Mouse (Mus musculus) heart, embryonic 10.5 days (tissue): Measurements from ENCODE around the gene Sdsl. TPM values are rescaled to one million over a fixed set of nuclear protein-coding genes. Genes with fewer than 3 reads are reported as not detected.
A peak's percentile ranks its signal among the peaks of the same experiment; 100 is the strongest.
"Not testable (repeated sequence)": the region's sequence is repeated elsewhere in the genome, so short reads cannot be mapped to it uniquely, and the experiment has no call there.

Source experiments
- DNase-seq: peaks from one replicate; pipeline ENCODE4 v3.0.0-alpha.2; 2017; ENCODE audit warnings: low spot score
- H3K27ac ChIP-seq: fragments of 300-500 bp; sonication (generic); 2 replicates; pipeline ENCODE4 v1.5.1; 2016; ENCODE audit warnings: mild to moderate bottlenecking
- H3K27me3 ChIP-seq: fragments of 300-500 bp; sonication (generic); 2 replicates; pipeline ENCODE4 v1.6.1; 2016; ENCODE audit warnings: mild to moderate bottlenecking; ENCODE audit not compliant: poor library complexity, insufficient read depth, severe bottlenecking
- H3K36me3 ChIP-seq: fragments of 300-500 bp; sonication (generic); 2 replicates; pipeline ENCODE4 v1.6.1; 2016; ENCODE audit warnings: mild to moderate bottlenecking, moderate library complexity
- H3K4me1 ChIP-seq: fragments of 300-500 bp; sonication (generic); 2 replicates; pipeline ENCODE4 v1.6.1; 2016; ENCODE audit warnings: mild to moderate bottlenecking
- H3K4me3 ChIP-seq: fragments of 300-500 bp; sonication (generic); 2 replicates; pipeline ENCODE4 v1.5.1; 2016; ENCODE audit warnings: mild to moderate bottlenecking, moderate library complexity
- H3K9me3 ChIP-seq: fragments of 300-500 bp; sonication (generic); 2 replicates; pipeline ENCODE4 v1.6.1; 2016; ENCODE audit warnings: mild to moderate bottlenecking, moderate library complexity
- WGBS: fragments of 180-500 bp; shearing (Covaris S2); methylation state at CpG from one replicate; pipeline ENCODE4 v1.1.7; 2016; 5-methylcytosine and 5-hydroxymethylcytosine counted together
- polyA plus RNA-seq: library from polyadenylated mRNA; unstranded; fragments of >200 nt; fragmentation: Nextera tagmentation; extraction: Ambion mirVana; gene quantifications from 2 replicates; pipeline ENCODE4 v1.2.1, GENCODE M21; 2016

The Sdsl gene
- polyA plus RNA-seq, 1 experiment from 2014 or later = 7.5 TPM

DNA sequence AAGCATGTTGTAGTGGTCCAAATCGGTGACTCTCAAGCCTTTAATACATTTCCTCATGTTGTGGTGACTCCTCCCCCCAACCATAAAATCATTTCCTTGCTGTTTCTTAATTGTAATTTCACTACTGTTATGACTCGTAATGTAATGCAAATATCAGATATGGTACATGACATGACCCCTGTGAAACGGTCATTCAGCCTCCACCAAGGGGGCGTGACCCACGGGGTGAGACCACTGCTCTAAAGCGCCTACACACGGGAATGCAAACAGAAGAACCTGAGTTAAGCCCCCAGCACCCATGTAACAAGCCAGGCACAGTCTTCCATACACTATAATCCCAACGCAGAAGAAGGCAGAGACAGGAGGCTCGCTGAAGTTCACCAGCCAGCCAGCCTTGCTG is 33.2 kb upstream of the Sdsl start:
- WGBS = 65% methylated on average over 9 of the region's 9 CpGs
- no peaks in the 10 kb centered on the region; the same call in 1 of the 2 replicates for H3K9me3 ChIP-seq
- H3K27me3 ChIP-seq = no peaks in the 10 kb centered on the region
- DNase-seq = no peak
- no peak overlapping the region for H3K4me3 ChIP-seq
- no peaks in the 10 kb centered on the region for H3K36me3 ChIP-seq
- H3K27ac ChIP-seq = peak overlapping the region; percentile 59; the same call in 1 of the 2 replicates
- peaks cover 33% of the 10 kb centered on the region for H3K4me1 ChIP-seq

GRCm38 (mm10) chr5:120505368-120505767 is 32.8 kb upstream of the Sdsl start:
- Histone ChIP-seq H3K4me1 (peaks cover 30% of the 10 kb centered on the region), H3K27ac (peak overlapping the region; percentile 59; the same call in 1 of the 2 replicates), H3K27me3 (no peaks in the 10 kb centered on the region), H3K36me3 (no peaks in the 10 kb centered on the region), H3K9me3 (no peaks in the 10 kb centered on the region; the same call in 1 of the 2 replicates), H3K4me3 (peak overlapping the region; percentile 22; the same call in 1 of the 2 replicates)
- WGBS = 26% methylated on average over 16 of the region's 16 CpGs
- DNase-seq = peak; percentile 88

GRCm38 (mm10) chr5:120503144-120503795 is 30.7 kb upstream of the Sdsl start, which contains the start of gene Plbd2:
Plbd2 (minus strand) TSS chr5:120503625.
- Histone ChIP-seq H3K27me3 (no peaks in the 10 kb centered on the region), H3K4me1 (peaks cover 24% of the 10 kb centered on the region), H3K36me3 (0 out of 2 replicates have a peak, but pooled peaks cover 2% of the 10 kb centered on the region), H3K9me3 (no peaks in the 10 kb centered on the region), H3K27ac (peak within 1 kb of the TSS; percentile 91), H3K4me3 (peak within 1 kb of the TSS; percentile 96)
- peak; percentile 96 for DNase-seq
- WGBS = under 1% methylated on average over 55 of the region's 55 CpGs

- 5% methylated on average over 12 of the region's 12 CpGs for WGBS
- H3K4me3 ChIP-seq = peak overlapping the region; percentile 96
- peaks cover 24% of the 10 kb centered on the region for H3K4me1 ChIP-seq
- H3K27me3 ChIP-seq = no peaks in the 10 kb centered on the region
- H3K27ac ChIP-seq = peak overlapping the region; percentile 91
- H3K9me3 ChIP-seq = no peaks in the 10 kb centered on the region
- 0 out of 2 replicates have a peak, but pooled peaks cover 2% of the 10 kb centered on the region for H3K36me3 ChIP-seq
- no peak for DNase-seq
Measured at GRCm38 (mm10) chr5:120502675-120503143, 30.1 kb upstream of the Sdsl start.

DNA sequence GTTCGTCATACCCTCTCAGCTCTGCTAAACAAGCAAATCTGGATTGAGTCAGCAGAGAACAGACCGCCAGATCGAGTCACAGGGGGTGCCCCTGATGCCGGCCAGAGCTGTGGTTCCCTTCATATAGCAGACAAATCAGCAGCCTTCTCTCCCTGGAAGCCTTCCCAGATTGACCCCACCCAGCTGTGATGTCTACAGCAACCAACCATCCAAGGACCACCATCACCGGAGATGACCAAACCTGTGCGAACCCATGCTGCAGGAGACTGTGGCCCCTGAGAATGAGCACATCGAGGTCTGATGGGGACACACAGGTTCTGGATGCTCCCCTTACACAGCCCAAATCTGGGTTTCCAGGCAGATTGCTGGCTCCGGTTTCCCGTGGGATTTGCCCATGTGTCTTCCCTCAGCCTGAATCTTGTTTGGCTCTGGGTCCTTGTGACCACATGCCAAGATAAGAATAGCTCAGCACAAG is 29.6 kb upstream of the Sdsl start:
- Histone ChIP-seq H3K36me3 (peaks cover 5% of the 10 kb centered on the region; the same call in 1 of the 2 replicates), H3K4me1 (peaks cover 24% of the 10 kb centered on the region), H3K9me3 (no peaks in the 10 kb centered on the region), H3K27ac (no peak overlapping the region), H3K27me3 (no peaks in the 10 kb centered on the region), H3K4me3 (peak overlapping the region; percentile 96)
- no peak for DNase-seq
- WGBS = 61% methylated on average over 9 of the region's 9 CpGs

DNA sequence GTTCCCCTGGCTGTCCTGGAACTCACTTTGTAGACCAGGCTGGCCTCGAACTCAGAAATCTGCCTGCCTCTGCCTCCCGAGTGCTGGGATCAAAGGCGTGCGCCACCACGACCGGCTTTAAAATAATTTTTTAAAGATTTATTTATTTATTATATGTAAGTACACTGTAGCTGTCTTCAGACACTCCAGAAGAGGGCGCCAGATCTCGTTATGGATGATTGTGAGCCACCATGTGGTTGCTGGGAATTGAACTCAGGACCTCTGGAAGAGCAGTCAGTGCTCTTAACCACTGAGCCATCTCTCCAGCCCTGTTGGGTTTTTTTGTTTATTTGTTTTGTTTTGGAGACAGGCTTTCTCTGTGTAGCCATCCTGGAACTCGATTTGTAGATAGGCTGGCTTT is 28.0 kb upstream of the Sdsl start:
- peaks cover 21% of the 10 kb centered on the region for H3K4me1 ChIP-seq
- not testable (repeated sequence) for DNase-seq, H3K27me3 ChIP-seq, H3K4me3 ChIP-seq, H3K9me3 ChIP-seq, H3K27ac ChIP-seq
- H3K36me3 ChIP-seq = peaks cover 16% of the 10 kb centered on the region
- WGBS = 83% methylated on average over 9 of the region's 9 CpGs

GRCm38 (mm10) chr5:120499202-120499601 is 26.6 kb upstream of the Sdsl start:
- H3K27me3 ChIP-seq = no peaks in the 10 kb centered on the region
- H3K9me3 ChIP-seq = no peaks in the 10 kb centered on the region
- H3K36me3 ChIP-seq = peaks cover 30% of the 10 kb centered on the region
- WGBS = 76% methylated on average over 4 of the region's 4 CpGs
- H3K4me1 ChIP-seq = peaks cover 20% of the 10 kb centered on the region
- DNase-seq = no peak
- no peak overlapping the region for H3K27ac ChIP-seq
- H3K4me3 ChIP-seq = no peak overlapping the region

GRCm38 (mm10) chr5:120497071-120497470 is 24.5 kb upstream of the Sdsl start:
- DNase-seq = no peak
- H3K36me3 ChIP-seq = peaks cover 51% of the 10 kb centered on the region
- H3K9me3 ChIP-seq = no peaks in the 10 kb centered on the region
- no peak overlapping the region for H3K4me3 ChIP-seq
- no peak overlapping the region for H3K27ac ChIP-seq
- peaks cover 10% of the 10 kb centered on the region for H3K4me1 ChIP-seq
- WGBS = 81% methylated on average over 3 of the region's 3 CpGs
- H3K27me3 ChIP-seq = no peaks in the 10 kb centered on the region

- no peak overlapping the region for H3K4me3 ChIP-seq
- no peaks in the 10 kb centered on the region for H3K27me3 ChIP-seq
- peaks cover 12% of the 10 kb centered on the region for H3K4me1 ChIP-seq
- peaks cover 53% of the 10 kb centered on the region for H3K36me3 ChIP-seq
- WGBS = 87% methylated on average over 13 of the region's 13 CpGs
- H3K27ac ChIP-seq = 0 out of 2 replicates have a peak overlapping the region, but pooled peaks have one; percentile 50
- DNase-seq = no peak
- H3K9me3 ChIP-seq = no peaks in the 10 kb centered on the region
Measured at GRCm38 (mm10) chr5:120495703-120496226, 23.2 kb upstream of the Sdsl start.

DNA sequence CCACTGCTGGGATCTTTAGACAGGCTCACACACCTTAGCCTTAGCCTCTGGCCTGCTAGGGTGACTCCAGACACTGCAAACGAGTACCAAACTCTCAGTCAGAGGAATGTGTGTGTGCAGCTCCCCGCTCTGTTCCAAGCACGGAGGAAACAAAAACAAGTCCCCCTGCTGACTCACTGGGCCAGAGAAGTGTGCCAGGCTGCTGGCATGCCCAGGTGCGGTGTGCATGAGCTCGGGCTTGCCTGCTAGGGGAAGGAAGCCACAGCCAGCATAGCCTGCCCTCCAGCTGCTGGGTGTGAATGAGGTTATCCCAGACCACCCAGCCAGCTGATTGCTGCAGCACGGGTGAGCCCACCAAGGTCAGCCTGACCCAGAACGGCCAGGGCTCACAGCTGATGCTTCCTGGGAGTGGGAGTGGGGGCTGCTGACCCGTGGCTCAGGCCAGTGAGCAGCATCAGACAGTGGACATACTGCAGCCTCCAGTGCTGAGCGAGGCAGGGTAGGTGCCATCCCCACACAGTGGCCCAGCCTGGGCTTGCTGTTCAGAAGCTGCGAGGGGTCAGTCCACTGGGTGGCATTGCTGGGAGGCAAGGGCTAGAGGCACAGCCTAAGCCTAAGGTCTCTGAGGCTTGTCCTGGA is 22.6 kb upstream of the Sdsl start:
- Histone ChIP-seq H3K27ac (peak overlapping the region; percentile 50; the same call in 1 of the 2 replicates), H3K27me3 (no peaks in the 10 kb centered on the region), H3K9me3 (no peaks in the 10 kb centered on the region), H3K36me3 (peaks cover 56% of the 10 kb centered on the region), H3K4me3 (no peak overlapping the region), H3K4me1 (peaks cover 17% of the 10 kb centered on the region)
- WGBS = 67% methylated on average over 10 of the region's 10 CpGs
- DNase-seq = no peak

DNA sequence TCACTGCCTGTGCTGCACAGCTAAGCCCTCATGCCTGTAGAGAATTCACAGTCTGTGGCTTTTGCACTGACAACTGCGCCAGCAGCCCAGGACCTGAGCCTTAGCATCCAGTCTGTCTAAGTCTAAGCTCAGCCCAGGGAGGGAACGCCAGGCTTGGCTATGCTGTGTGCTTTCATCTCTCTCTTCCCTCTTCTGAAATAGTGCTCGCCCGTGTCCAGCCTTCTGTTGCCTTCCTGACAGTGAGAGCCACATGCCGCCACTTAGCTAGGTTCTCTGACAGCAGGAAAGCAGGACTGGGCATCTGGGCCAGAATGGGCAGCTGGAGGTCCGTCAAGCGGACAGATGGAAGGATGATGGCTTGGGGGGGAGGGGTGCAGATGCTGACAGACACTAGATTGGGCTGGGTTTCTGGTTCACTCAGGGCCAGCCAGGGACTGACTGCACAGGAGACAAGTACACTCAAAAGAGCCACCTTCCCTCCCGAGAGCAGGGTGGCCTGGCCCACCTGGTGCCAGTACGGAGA is 21.3 kb upstream of the Sdsl start:
- DNase-seq = no peak
- Histone ChIP-seq H3K9me3 (no peaks in the 10 kb centered on the region), H3K27me3 (no peaks in the 10 kb centered on the region), H3K36me3 (peaks cover 58% of the 10 kb centered on the region), H3K4me1 (peaks cover 17% of the 10 kb centered on the region), H3K4me3 (no peak overlapping the region), H3K27ac (no peak overlapping the region)
- 87% methylated on average over 9 of the region's 9 CpGs for WGBS

GRCm38 (mm10) chr5:120493440-120493839 is 20.8 kb upstream of the Sdsl start:
- Histone ChIP-seq H3K4me1 (peaks cover 17% of the 10 kb centered on the region), H3K27me3 (no peaks in the 10 kb centered on the region), H3K36me3 (peaks cover 58% of the 10 kb centered on the region), H3K9me3 (no peaks in the 10 kb centered on the region), H3K4me3 (no peak overlapping the region), H3K27ac (no peak overlapping the region)
- no peak for DNase-seq
- 89% methylated on average over 6 of the region's 6 CpGs for WGBS

DNA sequence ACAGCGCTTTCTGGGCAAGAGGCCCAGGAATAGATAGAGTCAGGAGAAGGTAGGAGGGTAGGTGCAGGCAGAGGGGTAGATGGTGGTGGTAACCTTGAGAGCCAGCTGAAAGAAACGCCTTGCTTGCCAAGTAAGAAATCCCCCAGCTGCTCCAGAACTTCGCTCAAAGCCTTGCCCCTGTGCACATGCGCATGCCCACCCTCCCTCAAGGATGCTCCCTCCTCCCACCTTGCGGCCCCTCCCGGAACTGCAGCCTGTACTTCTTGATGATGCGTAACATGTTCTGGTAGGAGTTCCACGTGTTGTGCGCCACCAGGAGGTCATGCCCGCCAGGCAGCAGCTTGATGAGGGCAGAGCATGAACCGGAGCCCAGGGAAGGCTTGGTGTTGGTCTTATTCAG is 19.8 kb upstream of the Sdsl start:
- H3K36me3 ChIP-seq = peaks cover 68% of the 10 kb centered on the region
- no peak for DNase-seq
- WGBS = 65% methylated on average over 11 of the region's 11 CpGs
- H3K27me3 ChIP-seq = no peaks in the 10 kb centered on the region
- H3K4me1 ChIP-seq = peaks cover 17% of the 10 kb centered on the region
- no peaks in the 10 kb centered on the region for H3K9me3 ChIP-seq
- H3K4me3 ChIP-seq = no peak overlapping the region
- no peak overlapping the region for H3K27ac ChIP-seq
